Mouse (Mus musculus): ENCODE data around the gene Kcnn1.

Gene Kcnn1

DNA sequence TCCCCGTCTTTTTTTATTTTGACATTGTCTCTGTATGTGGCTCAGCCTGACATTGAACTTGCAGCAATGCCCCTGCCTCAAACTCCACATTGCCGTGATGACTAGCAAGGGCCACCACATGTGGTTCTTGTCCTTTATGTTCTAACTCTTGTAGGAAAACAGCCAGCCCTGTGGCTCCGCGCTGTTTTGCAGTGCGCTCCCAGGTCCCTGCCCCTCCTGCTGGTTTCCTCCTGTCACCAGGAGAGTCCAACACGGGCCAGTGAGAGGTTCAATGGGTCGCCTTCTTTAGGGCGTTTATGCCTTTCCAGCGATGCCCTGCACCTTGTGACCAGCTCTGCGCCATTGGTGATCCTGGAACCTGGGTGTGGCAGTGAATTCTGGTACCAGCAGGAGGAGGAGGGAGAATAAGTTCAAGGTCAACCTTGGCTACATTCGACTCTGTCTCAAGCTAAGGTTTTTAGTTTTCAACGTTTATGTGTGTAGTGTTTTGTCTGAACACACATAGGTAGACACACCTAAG lies 3.0 kb upstream of the Kcnn1 start:
- peak; percentile 40 for DNase-seq

DNA sequence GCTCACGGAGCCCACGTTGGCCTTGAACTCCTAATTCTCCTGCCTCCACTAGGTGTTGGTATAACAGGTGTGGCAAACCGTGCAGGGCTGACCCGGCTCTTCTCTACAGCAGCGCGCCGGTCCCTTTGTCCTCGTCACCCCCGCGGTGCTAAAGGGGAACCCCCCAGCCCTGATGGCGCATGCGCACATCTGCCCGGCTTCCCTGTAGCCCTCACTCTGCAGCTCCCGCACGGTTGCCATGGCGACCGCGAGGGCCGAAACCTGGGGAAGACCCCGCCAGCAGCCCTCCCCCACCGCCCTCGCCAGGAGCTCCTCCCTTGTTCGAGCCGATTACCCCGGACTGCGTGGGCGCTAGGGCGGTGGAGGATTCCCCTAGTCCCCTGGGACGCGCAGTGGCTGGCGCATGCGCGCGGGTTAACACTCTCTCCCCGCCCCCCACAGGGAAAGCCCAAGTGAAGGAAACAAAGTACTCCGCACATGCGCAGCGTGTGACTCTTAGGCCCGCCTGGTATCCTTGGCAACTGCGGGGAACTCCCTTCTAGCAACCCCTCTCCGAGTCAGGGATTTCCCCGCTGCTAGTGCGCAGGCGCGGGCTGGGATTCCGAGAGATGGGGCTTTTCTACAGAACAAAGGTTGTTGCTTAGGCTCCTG lies 2.4 kb upstream of the Kcnn1 start:
- DNase-seq = peak; percentile 99

DNA sequence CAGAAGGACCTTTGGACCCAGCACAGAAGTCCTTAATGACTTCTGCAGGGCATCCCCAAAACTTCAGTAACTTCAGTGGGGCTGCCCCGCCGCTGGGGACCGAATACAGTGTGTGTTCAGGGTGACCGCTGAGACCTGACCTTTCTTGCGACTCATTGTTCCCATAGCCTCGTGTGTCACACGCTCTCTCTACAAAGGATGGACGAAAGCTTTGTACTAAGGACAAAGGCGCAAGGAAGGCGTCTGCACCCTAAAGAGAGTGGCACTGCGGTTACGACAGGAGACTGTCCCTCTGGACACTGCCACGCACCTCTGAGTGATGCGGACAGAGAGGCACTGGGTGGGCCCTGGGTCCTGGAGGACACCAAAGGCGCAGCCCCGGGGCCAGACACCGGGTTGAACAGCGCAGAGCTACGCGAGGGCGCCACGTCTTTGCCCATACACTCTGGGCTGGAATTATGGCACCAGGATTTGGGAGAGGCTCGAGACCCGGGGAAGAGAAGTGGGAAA lies 1.7 kb upstream of the Kcnn1 start:
- DNase-seq = peak; percentile 49

DNA sequence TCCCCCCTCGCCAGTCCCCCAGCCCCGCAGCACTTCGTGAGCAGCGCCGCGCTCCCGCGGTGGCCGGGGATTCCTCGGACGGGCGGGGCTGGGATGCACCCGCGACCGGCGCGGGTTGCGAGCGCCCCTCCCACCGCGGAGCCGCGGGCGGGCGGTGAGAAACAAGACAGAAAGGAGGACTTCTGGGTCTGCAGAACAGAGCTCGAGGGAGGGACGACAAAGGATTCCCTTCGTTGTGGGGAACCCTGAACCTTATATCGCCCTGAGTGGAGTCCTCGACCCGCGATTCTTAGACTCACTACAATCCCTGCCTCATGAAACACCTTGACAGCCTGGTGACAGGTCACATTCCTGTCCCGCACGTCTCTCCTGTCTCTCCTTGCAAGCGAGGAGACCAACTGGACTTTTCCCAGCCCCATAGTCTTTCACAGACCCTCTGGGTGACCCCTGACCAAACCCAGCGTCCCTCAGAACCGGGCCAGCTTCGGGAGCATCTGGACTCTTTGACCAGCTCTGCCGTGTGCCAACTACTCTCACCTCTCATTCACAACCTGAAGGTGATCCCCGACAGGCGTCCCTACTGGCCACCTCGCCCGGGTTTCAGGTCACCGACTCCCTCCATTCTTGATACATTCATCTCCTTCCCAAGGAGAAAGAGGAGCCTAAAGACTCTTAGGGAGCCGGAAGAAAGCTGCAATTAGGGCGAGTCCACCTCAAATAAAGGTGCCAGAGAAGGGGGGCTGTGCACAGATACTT lies 1.1 kb upstream of the Kcnn1 start:
- peak; percentile 55 for DNase-seq

DNA sequence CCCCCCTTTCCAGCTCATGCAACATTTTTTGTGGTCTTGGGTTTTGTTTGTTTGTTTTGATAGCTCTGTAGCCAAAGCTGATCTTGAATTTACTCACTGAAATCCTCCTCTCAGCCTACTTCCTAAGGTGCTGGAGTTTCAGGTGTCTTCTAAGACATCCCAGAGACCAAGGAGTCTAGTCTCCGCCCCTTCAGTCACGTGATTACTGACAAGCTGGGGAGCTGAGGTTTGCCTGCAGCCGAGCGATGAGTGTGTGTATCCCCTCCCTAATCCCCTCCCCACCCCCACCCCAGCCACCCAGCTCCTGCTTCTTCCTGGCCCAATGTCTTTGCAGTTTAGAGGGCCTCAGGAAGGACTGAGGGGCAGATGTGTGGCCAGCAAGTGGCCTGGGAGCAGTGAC lies 5.5 kb downstream of the Kcnn1 start:
- DNase-seq = no peak

DNA sequence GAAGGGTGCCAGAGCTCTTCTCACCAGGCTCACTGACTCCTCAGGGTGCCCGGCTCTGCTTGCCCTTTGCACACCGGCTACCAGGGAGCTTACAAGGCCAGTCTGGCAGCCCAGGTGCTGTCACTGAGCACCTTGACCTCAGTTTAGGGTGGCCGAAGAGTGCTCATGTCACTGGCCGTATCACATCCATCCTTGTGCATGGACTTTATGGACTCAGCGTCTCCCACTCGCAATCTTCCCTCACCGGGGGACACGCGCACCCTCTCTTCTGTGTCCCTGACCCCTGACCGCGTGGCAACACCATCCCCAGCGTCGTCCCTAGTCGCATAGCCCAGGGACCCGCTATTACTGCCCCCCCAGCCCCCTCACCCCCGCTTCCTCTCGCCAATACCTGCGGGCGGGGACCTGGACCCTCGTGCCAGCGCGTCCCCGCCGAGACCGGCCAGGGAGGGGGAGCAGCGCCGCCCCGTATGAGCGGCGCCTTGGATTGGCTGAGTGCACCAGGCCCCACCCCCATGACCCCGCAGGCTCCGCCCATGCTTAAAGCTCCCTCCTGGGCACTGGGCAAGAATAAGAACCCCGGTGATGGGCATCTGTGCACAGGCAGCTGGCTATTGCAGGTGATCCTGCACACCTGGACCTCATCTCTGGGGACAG lies 6.4 kb downstream of the Kcnn1 start:
- peak; percentile 73 for DNase-seq

DNA sequence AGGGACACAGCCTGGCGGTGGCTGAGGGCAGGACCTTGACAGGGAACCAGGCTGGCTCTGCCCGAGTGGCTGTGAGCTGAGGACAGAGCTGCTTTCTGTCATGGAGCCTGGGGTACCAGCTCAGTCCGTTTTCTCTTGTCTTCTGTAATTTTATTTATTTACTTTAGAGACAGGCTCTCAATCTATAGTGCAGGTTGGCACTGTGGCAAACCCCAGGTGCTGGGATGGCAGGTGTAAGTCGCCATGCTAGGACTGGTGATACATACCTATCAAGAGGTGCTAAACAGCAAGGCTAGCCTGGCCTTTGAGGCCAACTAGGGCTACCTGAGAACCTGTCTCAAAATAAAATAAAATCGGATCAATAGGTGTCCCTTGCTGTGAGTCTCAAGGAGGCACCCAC lies 7.0 kb downstream of the Kcnn1 start:
- no peak for DNase-seq

DNA sequence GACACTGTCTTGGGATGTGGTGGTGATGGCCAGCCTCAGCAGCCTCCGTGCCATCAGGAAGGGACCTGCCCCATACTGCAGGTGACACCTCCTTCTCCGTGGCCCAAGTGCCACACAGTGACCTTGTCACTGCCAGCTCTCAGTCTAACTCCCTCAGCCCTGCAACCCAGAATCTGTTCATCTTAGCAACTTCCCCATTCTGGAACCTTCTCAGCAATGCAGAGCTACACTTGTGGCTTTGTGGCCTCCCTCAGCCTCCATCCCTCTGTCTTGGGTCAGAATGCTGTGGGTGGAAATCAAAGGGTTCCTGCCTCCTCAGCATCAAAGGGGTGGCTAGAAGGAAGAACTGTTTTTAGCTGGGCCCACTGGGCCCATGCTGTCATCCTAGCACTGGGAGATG lies 9.2 kb downstream of the Kcnn1 start:
- no peak for DNase-seq

DNA sequence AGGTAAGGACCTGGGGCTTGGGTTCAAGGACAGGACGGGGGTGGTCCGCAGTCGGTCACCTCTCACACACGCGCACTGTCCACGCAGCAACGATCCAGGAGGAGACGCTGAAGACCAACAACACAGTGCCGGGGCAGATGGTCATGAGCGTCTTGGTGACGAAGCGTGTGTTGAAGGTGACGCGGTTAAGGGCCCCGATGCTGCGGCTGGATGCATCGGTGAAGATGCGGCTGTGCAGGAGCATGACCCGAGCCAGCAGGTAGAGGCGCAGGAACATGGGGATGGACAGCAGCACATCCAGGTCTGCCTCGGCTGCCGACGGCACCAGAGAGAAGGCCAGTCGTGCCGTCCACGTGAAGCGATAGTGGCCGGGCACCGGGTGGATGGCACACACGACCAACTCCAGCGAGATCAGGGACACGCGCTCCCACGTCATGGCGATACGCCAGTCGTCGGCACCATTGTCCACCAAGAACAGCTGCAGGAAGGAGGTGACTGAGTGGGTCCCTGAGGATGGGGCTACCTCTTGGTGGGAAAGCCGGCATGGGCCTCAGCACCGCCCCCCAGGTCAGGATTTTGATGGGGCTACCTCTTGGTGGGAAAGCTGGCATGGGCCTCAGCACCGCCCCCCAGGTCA lies 10.3 kb downstream of the Kcnn1 start:
- no peak for DNase-seq

DNA sequence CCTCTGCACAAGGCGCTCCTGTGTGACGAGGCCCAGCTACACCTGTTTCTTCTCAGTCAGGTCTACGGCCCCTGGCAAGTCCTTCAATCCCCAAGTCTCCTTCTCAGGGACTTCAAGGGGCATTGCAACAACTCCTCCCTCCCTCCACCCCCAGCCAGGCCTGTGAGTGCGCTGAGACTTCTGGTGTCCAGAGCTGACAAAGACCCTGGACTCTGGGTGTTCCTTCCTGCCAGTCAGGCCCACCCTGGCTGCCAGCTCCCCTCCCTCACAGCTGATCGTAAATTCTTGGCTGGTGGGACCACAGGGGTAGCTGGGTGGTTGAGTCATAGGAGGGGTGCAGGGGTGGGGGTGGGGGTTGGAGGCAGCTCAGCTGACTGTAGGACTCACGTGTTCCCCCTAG lies 11.2 kb downstream of the Kcnn1 start:
- no peak for DNase-seq

DNA sequence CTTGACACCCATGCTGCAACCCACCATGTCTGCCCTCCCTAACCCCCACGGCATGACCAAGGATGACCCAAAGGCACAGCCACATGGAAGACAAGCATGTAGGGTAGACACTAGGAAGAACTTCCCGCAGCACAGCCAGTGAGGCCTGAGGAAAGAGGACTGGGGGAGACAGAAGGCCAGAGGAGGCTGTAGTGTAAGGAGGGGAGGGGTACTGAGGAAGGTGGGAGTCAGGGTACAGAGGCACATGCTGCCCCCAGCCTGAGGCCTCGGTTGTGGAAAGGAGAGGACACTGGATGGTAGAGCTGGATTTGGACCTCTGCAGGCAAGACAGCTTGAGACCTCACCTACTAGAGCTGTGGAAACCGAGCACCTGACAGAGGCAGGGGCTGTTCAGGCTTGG lies 12.1 kb downstream of the Kcnn1 start:
- no peak for DNase-seq

DNA sequence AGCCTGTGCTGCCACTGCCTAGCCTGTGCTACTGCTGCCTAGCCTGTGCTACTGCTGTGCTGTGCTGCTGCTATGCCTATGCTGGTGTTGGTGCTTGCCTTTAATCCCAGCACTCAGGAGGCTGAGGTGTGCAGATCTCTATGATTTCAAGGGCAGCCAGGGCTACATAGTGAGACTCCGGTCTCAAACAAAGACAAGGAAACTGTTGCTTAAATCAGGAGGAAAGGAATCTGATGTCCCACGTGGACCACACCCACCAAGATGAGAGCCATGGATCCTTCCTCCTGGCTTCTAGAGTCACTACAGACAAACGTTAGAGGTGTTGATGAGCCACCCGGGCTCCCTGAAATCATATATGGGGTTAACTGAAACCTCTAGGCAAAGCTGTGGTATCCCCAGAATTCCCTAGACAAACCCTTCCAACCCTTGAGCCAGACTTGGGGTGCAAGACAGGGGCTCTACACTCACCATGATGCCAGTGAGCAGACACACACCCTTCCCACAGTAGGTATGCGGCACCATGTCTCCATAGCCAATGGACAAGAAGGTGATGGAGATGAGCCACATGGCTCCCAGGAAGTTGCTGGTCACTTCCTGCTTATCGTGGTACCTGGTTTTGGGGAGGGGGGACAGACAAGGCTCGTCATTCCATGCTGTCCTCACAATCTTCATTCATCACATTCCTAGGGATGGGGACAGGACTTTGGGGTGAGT lies 12.8 kb downstream of the Kcnn1 start:
- DNase-seq = no peak

DNA sequence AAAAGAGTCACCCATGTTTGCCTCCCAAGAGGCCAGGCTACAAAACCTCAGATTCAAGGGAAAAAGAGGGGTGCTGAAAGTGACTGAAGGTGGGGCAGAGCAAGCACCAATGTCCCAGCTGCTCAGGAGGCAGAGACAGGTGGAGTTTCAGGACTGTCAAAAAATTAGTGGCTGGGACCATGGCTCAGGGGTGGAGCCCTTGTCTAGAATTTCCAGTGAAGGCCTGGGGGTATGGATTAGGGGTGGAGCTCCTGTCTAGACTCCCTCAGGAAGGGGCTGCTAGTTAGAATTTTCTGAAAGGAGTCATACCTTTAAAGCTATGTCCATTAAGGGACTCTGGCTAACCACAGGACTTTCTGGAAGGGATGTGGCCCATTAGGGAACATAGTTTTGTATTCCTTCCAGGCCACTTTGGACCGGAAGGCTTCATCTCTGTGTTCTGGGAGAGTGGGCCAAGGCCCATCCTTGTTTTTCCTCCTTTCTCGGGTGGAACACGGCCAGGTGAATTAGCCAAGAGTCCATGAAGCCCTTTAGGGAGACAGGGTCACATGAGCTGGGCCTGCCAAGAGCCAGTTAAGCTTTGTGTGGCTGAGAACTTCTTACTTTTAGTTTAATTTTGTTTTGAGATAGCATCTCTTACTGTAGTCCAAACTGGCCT lies 13.6 kb downstream of the Kcnn1 start:
- no peak for DNase-seq

DNA sequence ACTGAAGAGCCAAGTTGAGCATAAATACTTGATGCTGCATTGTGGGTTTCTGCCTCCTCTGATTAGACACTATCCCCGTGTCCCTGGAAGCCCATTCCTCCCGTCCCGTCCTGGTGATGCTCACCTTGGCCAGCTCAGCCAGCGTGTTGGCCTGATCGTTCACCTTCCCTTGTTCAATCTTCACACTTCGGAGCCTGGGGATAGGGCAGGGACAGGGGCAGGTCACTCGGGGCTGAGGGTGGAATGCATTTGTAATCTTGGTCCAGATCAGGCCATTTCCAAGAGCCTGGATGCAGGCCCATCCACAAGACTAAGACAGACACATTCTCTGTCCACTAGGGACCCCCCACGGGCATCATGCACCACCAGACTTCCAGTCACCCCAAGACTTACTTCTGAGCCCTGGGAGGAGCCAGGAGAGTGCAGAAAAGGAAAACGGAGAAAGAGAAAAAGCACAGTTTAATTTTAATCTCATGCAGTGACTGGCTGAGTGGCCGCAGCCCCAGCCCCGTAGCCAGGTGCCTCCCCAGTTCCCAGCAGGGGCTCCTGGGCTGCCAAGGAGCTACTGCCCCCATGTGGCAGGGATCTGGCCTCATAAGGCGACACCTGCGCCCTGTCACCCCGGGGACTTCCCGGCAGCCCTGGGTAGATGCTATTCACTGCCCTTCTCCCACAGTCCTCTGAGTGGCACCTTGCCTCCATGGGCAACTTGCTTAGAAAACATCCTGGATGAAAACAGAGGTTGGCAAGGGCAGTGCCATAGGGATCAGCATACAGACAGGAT lies 16.5 kb downstream of the Kcnn1 start:
- no peak for DNase-seq

DNA sequence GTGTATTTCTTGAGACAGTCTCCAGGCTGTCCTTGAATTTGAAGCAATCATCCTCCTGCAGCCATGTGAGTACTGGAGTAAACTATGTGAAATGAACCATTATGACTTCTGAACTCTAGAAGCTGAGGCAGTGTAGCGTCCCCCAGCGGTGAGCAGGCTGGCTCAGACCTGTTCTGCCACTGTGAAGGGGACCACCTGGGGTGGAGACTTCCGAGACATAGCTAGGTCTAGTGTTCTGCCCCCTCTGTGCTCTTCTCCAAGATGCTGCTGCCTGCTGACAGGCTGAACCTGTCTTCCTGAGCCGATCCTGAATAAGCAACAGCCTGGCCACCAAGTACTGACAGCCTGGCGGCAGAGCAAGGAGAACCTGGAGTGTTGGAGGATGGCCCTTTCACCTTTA lies 17.9 kb downstream of the Kcnn1 start:
- no peak for DNase-seq

DNA sequence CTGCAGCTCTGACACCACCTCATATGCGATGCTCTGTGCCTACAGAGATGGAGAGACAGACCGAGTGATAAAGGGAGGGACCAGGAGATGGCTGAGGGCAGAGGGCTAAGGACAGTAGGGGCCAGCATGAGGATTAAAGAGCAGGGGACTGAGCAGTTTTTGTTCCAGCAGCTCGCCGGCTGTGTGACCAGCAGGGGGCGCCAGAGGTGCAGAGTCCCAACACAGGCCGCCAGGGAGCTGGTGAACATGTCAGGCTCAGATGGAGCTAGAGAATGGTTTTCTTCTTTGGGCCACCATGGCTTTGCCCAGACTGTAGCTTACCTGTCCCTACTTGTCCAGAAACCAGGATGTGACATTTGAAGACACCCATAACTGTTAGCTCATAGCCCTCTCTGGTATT lies 18.5 kb downstream of the Kcnn1 start:
- DNase-seq = peak; percentile 96

DNA sequence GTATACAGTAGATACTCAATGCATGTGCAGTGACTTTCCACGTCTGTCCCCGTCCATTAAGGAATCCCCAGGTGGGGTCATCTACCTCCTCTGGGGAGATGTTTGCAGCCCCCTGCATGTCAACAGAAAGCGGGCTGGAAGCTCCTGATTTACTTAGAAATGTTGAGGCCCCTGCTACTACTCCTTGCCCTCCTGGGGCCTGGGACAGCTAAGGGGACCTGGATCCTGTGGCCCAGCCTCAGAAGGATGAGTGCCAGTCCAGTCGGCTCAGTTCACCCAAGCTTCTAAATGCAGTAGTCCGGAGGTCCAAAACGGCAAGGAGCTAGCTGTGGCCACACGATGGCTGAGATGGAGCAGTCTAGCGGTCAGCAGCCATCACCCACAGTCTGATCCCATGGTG lies 19.1 kb downstream of the Kcnn1 start:
- no peak for DNase-seq

DNA sequence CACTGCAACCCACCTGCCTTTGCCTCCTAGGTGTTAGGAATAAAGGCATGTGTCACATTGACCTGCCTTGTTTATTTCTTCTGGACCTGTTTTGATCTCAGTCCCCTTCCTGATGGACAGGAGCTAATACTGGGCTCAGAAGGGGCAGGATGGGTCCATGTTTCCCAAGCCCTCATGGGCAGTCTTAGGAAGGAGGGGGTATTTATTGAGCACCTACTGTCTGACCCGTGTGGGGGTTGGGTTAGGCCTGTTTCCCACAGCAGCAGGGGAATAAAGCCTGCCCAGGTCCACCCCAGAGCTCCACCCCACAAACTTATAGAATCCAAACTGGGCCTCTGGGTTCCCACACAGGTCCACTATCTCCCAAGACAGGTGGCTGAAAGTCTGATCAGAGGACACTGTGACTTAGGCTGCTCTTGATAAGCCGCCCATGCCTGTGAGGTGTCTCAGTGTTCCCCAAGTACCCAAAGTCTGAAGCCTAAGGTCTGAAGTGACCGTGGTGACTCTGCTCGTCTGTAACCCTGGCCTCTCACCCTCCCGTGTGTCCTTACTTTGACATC lies 19.8 kb downstream of the Kcnn1 start:
- no peak for DNase-seq

DNA sequence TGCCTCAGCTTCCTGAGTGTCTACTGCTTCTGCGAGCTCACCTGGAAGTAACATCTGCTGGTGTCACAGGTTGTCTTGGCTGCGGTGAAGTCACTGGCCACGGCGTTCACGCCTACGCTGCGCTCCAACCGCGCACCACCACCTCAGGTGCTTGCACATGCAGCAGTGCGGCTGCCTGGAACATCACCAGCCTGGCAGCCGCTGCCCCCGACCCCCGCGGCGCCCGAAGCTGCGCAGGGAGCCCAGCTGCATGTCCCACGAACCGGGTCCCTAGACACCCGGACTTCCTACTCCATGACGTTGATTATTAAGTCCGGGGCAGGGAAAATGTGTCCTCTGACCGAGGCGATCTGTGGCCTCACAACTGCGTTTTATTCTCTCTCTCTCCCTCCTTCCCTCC lies 20.6 kb downstream of the Kcnn1 start:
- no peak for DNase-seq

DNA sequence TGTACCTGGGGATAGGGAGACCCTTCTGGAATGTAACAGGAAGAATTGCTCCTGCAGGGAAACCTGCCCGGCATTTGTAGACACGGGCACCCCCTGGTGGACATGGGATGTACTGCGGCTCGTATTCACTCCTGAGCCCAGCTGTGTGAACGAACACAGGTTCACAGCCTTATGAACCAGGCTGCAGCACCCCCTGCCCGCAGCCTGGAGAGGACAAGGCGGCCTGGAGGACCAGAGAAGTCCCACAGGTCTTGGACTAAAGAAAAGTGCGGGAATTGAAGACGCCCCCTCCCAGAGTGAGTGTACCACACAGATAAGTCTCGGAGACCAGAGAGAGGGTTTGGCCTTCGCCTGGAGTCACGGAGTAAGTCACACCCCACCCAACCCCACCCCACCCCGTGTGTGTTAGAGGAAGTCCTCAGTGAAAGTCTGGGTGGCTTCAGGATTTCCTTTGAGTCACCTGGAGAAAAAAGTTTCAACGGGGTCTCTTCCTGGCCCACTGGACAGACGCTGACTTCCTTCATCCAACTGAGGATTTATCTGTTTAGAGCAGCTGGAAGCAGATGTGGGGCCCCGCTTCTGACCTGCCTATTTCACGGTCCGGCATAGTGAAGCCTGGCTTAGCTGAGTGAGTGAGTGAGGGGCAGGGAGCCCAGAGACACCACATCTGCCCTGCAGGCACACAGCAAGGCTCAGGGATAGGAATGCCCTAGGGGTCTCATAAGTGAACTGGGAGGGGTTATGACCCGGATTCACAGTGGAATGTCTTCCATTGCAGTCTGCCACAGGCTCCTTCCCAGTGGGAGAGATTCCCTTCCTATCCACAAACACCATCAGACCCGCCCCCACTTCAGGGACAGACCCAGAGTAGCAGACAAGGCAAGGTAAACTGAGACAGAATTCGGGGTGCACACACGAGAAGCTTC lies 21.6 kb downstream of the Kcnn1 start:
- peak; percentile 95 for DNase-seq

All from right cerebral cortex, postnatal 4 days (tissue).